Mouse (Mus musculus): ENCODE measurements around the gene Cop1. TPM values are rescaled to one million over a fixed set of nuclear protein-coding genes. Genes with fewer than 3 reads are reported as not detected.

Cop1 gene
- 100 to 1,000 TPM; 115 TPM for total RNA-seq (2023)

GRCm38 (mm10) chr1:159231781-159232571 is at the start of gene Cop1:
Cop1 (plus strand) TSS chr1:159232320.

Data from T-cell, adult 66 days (primary cell).